Mouse (Mus musculus): Measurements from ENCODE around the gene Ankmy1. TPM values are rescaled to one million over a fixed set of nuclear protein-coding genes. Genes with fewer than 3 reads are reported as not detected.

Ankmy1 gene
- polyA plus RNA-seq, 1 experiment from 2014 or later: not detected

GRCm38 (mm10) chr1:92893896-92894295, 8.8 kb downstream of the Ankmy1 start:
- H3K9me3 ChIP-seq (replicated peaks): no peaks in the 10 kb centered on the region
- H3K4me2 ChIP-seq: no peak overlapping the region
- WGBS (ENCODE audit: insufficient replicate concordance): 37% methylated on average over 3 of the region's 3 CpGs
- H3K27ac ChIP-seq: no peak overlapping the region
- no peak overlapping the region for H3K9ac ChIP-seq
- no peak for DNase-seq
- no peak overlapping the region for H3K4me3 ChIP-seq (replicated peaks)
- ATAC-seq (ENCODE audit: low read depth): no peak
- no peaks in the 10 kb centered on the region; the same call in 1 of the 2 replicates for H3K27me3 ChIP-seq
- no peaks in the 10 kb centered on the region for H3K36me3 ChIP-seq
- H3K4me1 ChIP-seq (replicated peaks): no peaks in the 10 kb centered on the region

- Histone ChIP-seq H3K27me3 (no peaks in the 10 kb centered on the region; the same call in 1 of the 2 replicates), H3K9ac (no peak overlapping the region), H3K36me3 (no peaks in the 10 kb centered on the region), H3K4me2 (no peak overlapping the region), H3K9me3 (replicated peaks) (no peaks in the 10 kb centered on the region), H3K4me1 (replicated peaks) (no peaks in the 10 kb centered on the region), H3K4me3 (replicated peaks) (no peak overlapping the region), H3K27ac (no peak overlapping the region)
- no peak for DNase-seq
- 47% methylated on average over 3 of the region's 3 CpGs for WGBS (ENCODE audit: insufficient replicate concordance)
- ATAC-seq (ENCODE audit: low read depth): no peak
Measured at GRCm38 (mm10) chr1:92892791-92893190, 9.9 kb downstream of the Ankmy1 start.

- ATAC-seq (ENCODE audit: low read depth): no peak
- no peak overlapping the region for H3K27ac ChIP-seq
- 63% methylated on average over 7 of the region's 7 CpGs for WGBS (ENCODE audit: insufficient replicate concordance)
Measured at GRCm38 (mm10) chr1:92888901-92889655, 13.6 kb downstream of the Ankmy1 start.

GRCm38 (mm10) chr1:92881982-92882381, 20.7 kb downstream of the Ankmy1 start:
- Histone ChIP-seq H3K9me3 (replicated peaks) (no peaks in the 10 kb centered on the region), H3K27me3 (no peaks in the 10 kb centered on the region), H3K9ac (no peak overlapping the region), H3K4me3 (replicated peaks) (no peak overlapping the region), H3K4me1 (replicated peaks) (no peaks in the 10 kb centered on the region), H3K36me3 (no peaks in the 10 kb centered on the region), H3K27ac (no peak overlapping the region), H3K4me2 (no peak overlapping the region)
- 77% methylated on average over 6 of the region's 6 CpGs for WGBS (ENCODE audit: insufficient replicate concordance)
- DNase-seq (no peak), ATAC-seq (ENCODE audit: low read depth) (no peak)

More at GRCm38 (mm10) chr1:92888901-92889655, 13.6 kb downstream of the Ankmy1 start:
- no peak overlapping the region for H3K9ac ChIP-seq
- H3K27me3 ChIP-seq: no peaks in the 10 kb centered on the region
- DNase-seq: no peak
- H3K4me3 ChIP-seq (replicated peaks): no peak overlapping the region
- H3K4me2 ChIP-seq: no peak overlapping the region
- no peaks in the 10 kb centered on the region for H3K9me3 ChIP-seq (replicated peaks)
- no peaks in the 10 kb centered on the region for H3K4me1 ChIP-seq (replicated peaks)
- no peaks in the 10 kb centered on the region for H3K36me3 ChIP-seq

- H3K4me3 ChIP-seq (replicated peaks): no peak overlapping the region
- ATAC-seq (ENCODE audit: low read depth) (no peak), DNase-seq (no peak)
- no peaks in the 10 kb centered on the region for H3K36me3 ChIP-seq
- no peaks in the 10 kb centered on the region for H3K9me3 ChIP-seq (replicated peaks)
- H3K4me1 ChIP-seq (replicated peaks): no peaks in the 10 kb centered on the region
- no peak overlapping the region for H3K27ac ChIP-seq
- 66% methylated on average over 5 of the region's 5 CpGs for WGBS (ENCODE audit: insufficient replicate concordance)
- H3K4me2 ChIP-seq: no peak overlapping the region
- H3K27me3 ChIP-seq: no peaks in the 10 kb centered on the region
- no peak overlapping the region for H3K9ac ChIP-seq
Measured at GRCm38 (mm10) chr1:92880101-92880500, 22.6 kb downstream of the Ankmy1 start.

GRCm38 (mm10) chr1:92879266-92879665, 23.4 kb downstream of the Ankmy1 start:
- no peaks in the 10 kb centered on the region for H3K9me3 ChIP-seq (replicated peaks)
- H3K4me2 ChIP-seq: no peak overlapping the region
- H3K27ac ChIP-seq: no peak overlapping the region
- no peaks in the 10 kb centered on the region for H3K27me3 ChIP-seq
- DNase-seq: no peak
- no peak overlapping the region for H3K4me3 ChIP-seq (replicated peaks)
- H3K36me3 ChIP-seq: no peaks in the 10 kb centered on the region
- ATAC-seq (ENCODE audit: low read depth): no peak
- WGBS (ENCODE audit: insufficient replicate concordance): 71% methylated on average over 12 of the region's 12 CpGs
- H3K9ac ChIP-seq: no peak overlapping the region
- H3K4me1 ChIP-seq (replicated peaks): no peaks in the 10 kb centered on the region

GRCm38 (mm10) chr1:92878066-92878741, 24.5 kb downstream of the Ankmy1 start:
- Histone ChIP-seq H3K4me1 (replicated peaks) (no peaks in the 10 kb centered on the region), H3K9me3 (replicated peaks) (no peaks in the 10 kb centered on the region), H3K4me3 (replicated peaks) (no peak overlapping the region), H3K4me2 (no peak overlapping the region), H3K9ac (no peak overlapping the region), H3K27me3 (no peaks in the 10 kb centered on the region), H3K36me3 (no peaks in the 10 kb centered on the region), H3K27ac (no peak overlapping the region)
- 69% methylated on average over 13 of the region's 13 CpGs for WGBS (ENCODE audit: insufficient replicate concordance)
- ATAC-seq (ENCODE audit: low read depth) (no peak), DNase-seq (no peak)

GRCm38 (mm10) chr1:92877431-92877978, 25.2 kb downstream of the Ankmy1 start:
- no peak for ATAC-seq (ENCODE audit: low read depth)
- no peak overlapping the region for H3K4me3 ChIP-seq (replicated peaks)
- no peaks in the 10 kb centered on the region for H3K27me3 ChIP-seq
- no peaks in the 10 kb centered on the region for H3K4me1 ChIP-seq (replicated peaks)
- no peaks in the 10 kb centered on the region for H3K9me3 ChIP-seq (replicated peaks)
- WGBS (ENCODE audit: insufficient replicate concordance): 58% methylated on average over 12 of the region's 12 CpGs
- no peak overlapping the region for H3K27ac ChIP-seq
- H3K36me3 ChIP-seq: no peaks in the 10 kb centered on the region
- no peak overlapping the region for H3K4me2 ChIP-seq
- H3K9ac ChIP-seq: no peak overlapping the region
- no peak for DNase-seq

GRCm38 (mm10) chr1:92875360-92876111, 27.2 kb downstream of the Ankmy1 start:
- H3K4me3 ChIP-seq (replicated peaks): no peak overlapping the region
- DNase-seq (no peak), ATAC-seq (ENCODE audit: low read depth) (no peak)
- no peaks in the 10 kb centered on the region for H3K27me3 ChIP-seq
- H3K27ac ChIP-seq: no peak overlapping the region
- no peak overlapping the region for H3K9ac ChIP-seq
- no peaks in the 10 kb centered on the region for H3K9me3 ChIP-seq (replicated peaks)
- H3K4me2 ChIP-seq: no peak overlapping the region
- no peaks in the 10 kb centered on the region for H3K4me1 ChIP-seq (replicated peaks)
- H3K36me3 ChIP-seq: no peaks in the 10 kb centered on the region
- WGBS (ENCODE audit: insufficient replicate concordance): 54% methylated on average over 8 of the region's 8 CpGs

GRCm38 (mm10) chr1:92874011-92874410, 28.7 kb downstream of the Ankmy1 start:
- no peaks in the 10 kb centered on the region for H3K9me3 ChIP-seq (replicated peaks)
- no peak overlapping the region for H3K27ac ChIP-seq
- no peak overlapping the region for H3K4me2 ChIP-seq
- no peaks in the 10 kb centered on the region for H3K36me3 ChIP-seq
- ATAC-seq (ENCODE audit: low read depth) (no peak), DNase-seq (no peak)
- no peak overlapping the region for H3K9ac ChIP-seq
- 80% methylated on average over 3 of the region's 3 CpGs for WGBS (ENCODE audit: insufficient replicate concordance)
- H3K4me3 ChIP-seq (replicated peaks): no peak overlapping the region
- H3K4me1 ChIP-seq (replicated peaks): no peaks in the 10 kb centered on the region
- H3K27me3 ChIP-seq: no peaks in the 10 kb centered on the region

- H3K36me3 ChIP-seq: no peaks in the 10 kb centered on the region
- no peaks in the 10 kb centered on the region for H3K9me3 ChIP-seq (replicated peaks)
- H3K4me1 ChIP-seq (replicated peaks): no peaks in the 10 kb centered on the region
- H3K4me2 ChIP-seq: no peak overlapping the region
- DNase-seq (no peak), ATAC-seq (ENCODE audit: low read depth) (no peak)
- no peak overlapping the region for H3K9ac ChIP-seq
- H3K4me3 ChIP-seq (replicated peaks): no peak overlapping the region
- H3K27me3 ChIP-seq: no peaks in the 10 kb centered on the region
- WGBS (ENCODE audit: insufficient replicate concordance): 68% methylated on average over 7 of the region's 7 CpGs
- H3K27ac ChIP-seq: no peak overlapping the region
Measured at GRCm38 (mm10) chr1:92872666-92873065, 30.0 kb downstream of the Ankmy1 start.
